Mouse (Mus musculus) stomach, postnatal 0 days (tissue): ENCODE measurements around the gene Sgsm3.

Experiments used
- CTCF ChIP-seq: IDR thresholded peaks from 2 replicates; pipeline ENCODE4 v1.5.1; 2016; ENCODE audit warnings: antibody characterized with exemption, low read depth, mild to moderate bottlenecking, moderate library complexity
- EP300 ChIP-seq: optimal IDR thresholded peaks from 2 replicates; pipeline ENCODE3; 2016; ENCODE audit warnings: antibody characterized with exemption

- TF ChIP-seq EP300: no peak
- no peak for TF ChIP-seq CTCF
Measured at GRCm38 (mm10) chr15:80969371-80969770, 8.2 kb upstream of the Sgsm3 start.
